Mouse (Mus musculus): ENCODE measurements at regions not wholly inside any gene's neighbourhood (a gene's known extent, or its start where the extent isn't known, plus 50 kb on each side); places are given as distances from the start of the nearest gene placed in this dataset.
"Not testable (repeated sequence)": the region's sequence is repeated elsewhere in the genome, so short reads cannot be mapped to it uniquely, and the experiment has no call there.

DNA sequence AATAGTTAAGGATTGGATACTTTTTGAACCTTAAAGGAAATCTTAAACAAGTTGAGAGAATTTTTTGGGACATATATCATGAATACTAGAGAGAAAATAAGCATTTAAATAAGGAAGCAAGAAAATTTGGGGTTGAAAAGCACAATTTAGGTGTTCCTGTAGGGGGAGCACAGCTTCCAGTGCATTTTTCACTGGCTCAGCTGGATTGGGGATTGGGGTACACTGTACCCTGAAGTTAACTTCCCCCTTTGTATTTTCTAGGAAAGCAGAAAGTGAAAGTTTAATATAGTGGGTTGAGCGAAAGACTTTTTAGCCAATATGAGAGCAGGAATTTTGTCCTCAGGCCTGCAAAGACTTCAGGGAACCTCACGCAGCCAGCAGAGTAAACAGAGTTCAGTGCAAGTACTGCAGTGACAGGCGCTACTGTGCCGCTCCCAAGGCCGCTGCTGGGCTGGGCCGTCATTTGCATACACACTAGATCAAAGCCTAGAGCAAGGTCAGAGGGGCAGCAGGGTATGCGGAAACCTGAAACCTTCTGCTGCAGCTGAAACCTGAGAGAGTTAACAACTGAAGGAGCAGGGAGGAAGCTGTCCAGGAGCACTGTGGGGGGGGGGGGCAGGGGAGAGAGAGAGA is 1111.4 kb downstream of the H2al1n start:
- peak; percentile 27 for DNase-seq
- H3K4me2 ChIP-seq (ENCODE audit: low read length): peak overlapping the region; percentile 17
- 4% methylated on average over 7 of the region's 7 CpGs for WGBS

DNA sequence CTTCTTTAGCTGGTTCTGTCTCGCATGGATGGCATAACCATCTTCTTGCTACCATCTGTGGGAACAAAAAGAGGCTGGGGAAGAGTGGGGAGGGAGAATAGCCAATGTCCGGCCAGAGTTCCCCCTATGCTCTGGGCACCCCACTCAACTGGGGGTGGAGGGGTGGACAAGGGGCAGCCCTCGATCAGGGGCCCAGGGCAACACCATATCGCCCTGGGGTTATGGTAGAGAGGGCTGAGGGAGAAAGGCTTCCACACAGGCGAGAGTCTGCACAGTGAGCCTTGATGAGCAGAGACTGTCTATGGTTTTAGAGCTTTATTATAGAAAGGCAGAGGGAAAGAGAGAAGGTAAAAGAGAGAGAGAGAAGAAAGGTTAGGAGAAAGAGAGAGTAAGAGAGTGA is 1112.0 kb downstream of the H2al1n start:
- no peak for DNase-seq
- no peaks in the 10 kb centered on the region for H3K4me1 ChIP-seq (ENCODE audit: control insufficient read depth, insufficient read depth, low read length)
- H3K9ac ChIP-seq (replicated peaks; ENCODE audit: low read length): no peak overlapping the region
- no peak for ATAC-seq (ENCODE audit: low FRiP score, low TSS enrichment)
- no peaks in the 10 kb centered on the region for H3K9me3 ChIP-seq (ENCODE audit: control insufficient read depth, low read length)
- H3K27me3 ChIP-seq (ENCODE audit: control insufficient read depth, insufficient read depth, low read length): no peaks in the 10 kb centered on the region
- 44% methylated on average over 5 of the region's 5 CpGs for WGBS
- H3K27ac ChIP-seq (replicated peaks; ENCODE audit: low read depth, low read length): no peak overlapping the region
- H3K36me3 ChIP-seq (ENCODE audit: control insufficient read depth, insufficient read depth, low read length): no peaks in the 10 kb centered on the region
- H3K4me2 ChIP-seq (ENCODE audit: low read length): no peak overlapping the region
- no peak overlapping the region for H3K4me3 ChIP-seq (replicated peaks; ENCODE audit: low read depth, low read length)

More for the DNA sequence above, 1111.4 kb downstream of the H2al1n start:
- Histone ChIP-seq H3K9me3 (ENCODE audit: control insufficient read depth, low read length) (no peaks in the 10 kb centered on the region), H3K36me3 (ENCODE audit: control insufficient read depth, insufficient read depth, low read length) (no peaks in the 10 kb centered on the region), H3K9ac (replicated peaks; ENCODE audit: low read length) (no peak overlapping the region), H3K27ac (replicated peaks; ENCODE audit: low read depth, low read length) (no peak overlapping the region), H3K4me1 (ENCODE audit: control insufficient read depth, insufficient read depth, low read length) (no peaks in the 10 kb centered on the region), H3K4me3 (replicated peaks; ENCODE audit: low read depth, low read length) (no peak overlapping the region), H3K27me3 (ENCODE audit: control insufficient read depth, insufficient read depth, low read length) (no peaks in the 10 kb centered on the region)
- no peak for ATAC-seq (ENCODE audit: low FRiP score, low TSS enrichment)

DNA sequence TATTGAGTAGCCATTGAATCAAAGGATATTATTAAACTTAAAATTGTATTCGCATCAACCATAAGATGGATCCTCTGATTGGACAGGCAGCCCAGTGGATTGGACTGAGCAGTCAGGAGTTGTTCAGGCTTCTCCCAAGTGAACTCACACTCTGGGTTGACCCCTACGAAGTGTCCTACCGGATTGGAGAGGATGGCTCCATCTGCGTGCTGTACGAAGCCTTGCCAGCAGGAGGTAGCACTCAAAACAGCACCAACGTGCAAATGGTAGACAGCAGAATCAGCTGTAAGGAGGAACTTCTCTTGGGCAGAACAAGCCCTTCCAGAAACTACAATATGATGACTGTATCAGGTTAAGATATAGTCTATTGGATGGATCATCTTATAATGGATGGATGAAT is 1154.2 kb downstream of the H2al1n start:
- not testable (repeated sequence) for DNase-seq; H3K9me3 ChIP-seq (ENCODE audit: control insufficient read depth, low read length); H3K36me3 ChIP-seq (ENCODE audit: control insufficient read depth, insufficient read depth, low read length); H3K27me3 ChIP-seq (ENCODE audit: control insufficient read depth, insufficient read depth, low read length); H3K4me3 ChIP-seq (replicated peaks; ENCODE audit: low read depth, low read length); H3K9ac ChIP-seq (replicated peaks; ENCODE audit: low read length); ATAC-seq (ENCODE audit: low FRiP score, low TSS enrichment); H3K4me2 ChIP-seq (ENCODE audit: low read length); H3K4me1 ChIP-seq (ENCODE audit: control insufficient read depth, insufficient read depth, low read length); H3K27ac ChIP-seq (replicated peaks; ENCODE audit: low read depth, low read length)
- WGBS: 82% methylated on average over 6 of the region's 6 CpGs
